Mouse (Mus musculus) testis, adult 2 months (tissue): Measurements from ENCODE around the gene Gm10638.

Experiments used
- CTCF ChIP-seq: fragments of 200-500 bp; IDR thresholded peaks from 2 replicates; pipeline ENCODE4 v1.5.1; 2012; ENCODE audit warnings: low read depth, mild to moderate bottlenecking, inconsistent platforms, low read length, moderate library complexity; ENCODE audit not compliant: control insufficient read depth, insufficient read depth, insufficient replicate concordance
- POLR2A ChIP-seq: fragments of 200-500 bp; IDR thresholded peaks from 2 replicates; pipeline ENCODE4 v1.6.1; 2012; ENCODE audit warnings: low read depth, mild to moderate bottlenecking, inconsistent platforms, low read length, moderate library complexity; ENCODE audit not compliant: control insufficient read depth

DNA sequence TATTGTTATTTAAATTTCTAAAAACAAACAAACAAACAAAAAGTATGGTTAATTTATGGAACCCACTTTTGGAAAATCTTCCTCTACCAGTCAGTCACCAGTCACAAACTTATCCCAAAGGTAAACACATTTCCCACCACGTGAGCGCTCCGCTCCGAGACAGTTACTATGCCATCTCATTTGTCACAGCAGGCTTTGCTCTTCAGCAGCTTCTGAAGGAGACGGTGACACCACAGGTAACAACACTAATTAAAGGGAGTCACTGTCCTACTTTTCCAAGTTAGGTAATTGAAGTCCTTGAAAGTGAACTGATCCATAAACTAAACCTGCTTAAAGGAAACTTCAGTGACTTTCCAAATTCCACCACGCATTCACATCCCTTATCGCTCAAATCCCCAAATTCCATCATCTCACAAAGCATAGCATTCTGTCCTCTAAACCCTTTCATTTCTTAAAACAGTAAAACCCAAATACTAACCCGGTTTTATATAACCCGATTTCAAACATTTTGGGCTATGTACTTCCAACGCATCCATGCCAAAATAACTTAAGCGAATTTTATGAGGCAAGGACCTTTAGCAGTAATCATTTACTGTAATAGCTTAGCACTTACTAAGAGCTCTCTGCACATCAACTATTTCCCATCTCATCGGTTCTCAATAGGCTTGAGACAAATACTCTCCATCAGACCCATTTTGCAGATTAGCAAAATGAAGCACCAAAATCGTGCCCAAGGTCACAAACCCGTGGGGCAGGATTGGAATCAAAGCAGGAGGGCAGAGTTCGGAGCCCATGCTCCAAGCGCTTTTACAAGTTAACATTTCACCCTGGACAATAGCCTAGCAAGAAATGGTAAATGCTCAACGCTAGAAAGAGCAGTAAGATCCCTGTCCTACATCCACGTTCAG, 932 bp upstream of the Gm10638 start:
- TF ChIP-seq CTCF: no peak
- no peak for TF ChIP-seq POLR2A
